Mouse (Mus musculus): ENCODE results near the gene Fyn.

DNA sequence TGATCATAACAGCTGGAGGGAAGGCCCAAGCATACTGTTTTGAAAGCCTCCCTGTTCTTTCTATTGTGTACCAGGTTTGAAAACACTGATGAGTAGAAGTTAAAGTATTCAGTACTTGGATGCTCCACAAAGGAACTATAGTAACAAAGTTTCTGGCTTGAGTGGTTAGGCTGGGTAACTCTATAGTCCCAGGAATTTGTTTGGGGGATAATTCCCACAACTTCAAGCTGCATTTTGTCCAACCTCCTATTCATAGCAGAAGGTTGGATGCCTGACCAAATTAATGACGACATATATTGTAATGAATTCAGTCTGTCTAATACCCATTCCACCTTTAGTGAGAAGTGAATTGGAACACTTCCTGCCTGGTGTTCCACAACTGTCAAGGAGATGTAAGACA, 22.7 kb upstream of the Fyn start:
- TF ChIP-seq HCFC1 (IDR thresholded peaks at IDR 0.05; ENCODE audit: low read depth, low read length), result no peak
- TF ChIP-seq CTCF (conservative IDR thresholded peaks at IDR 0.05 in 1 of 2, IDR thresholded peaks at IDR 0.05 in 1 of 2; ENCODE audit: low read depth in 2 of 2, low read length in 2 of 2), result no peak
- no peak for TF ChIP-seq KAT2A (IDR thresholded peaks at IDR 0.05; ENCODE audit: insufficient replicate concordance, low read length)
- TF ChIP-seq E2F4 (IDR thresholded peaks at IDR 0.05; ENCODE audit: insufficient replicate concordance, low read depth, low read length), result no peak
- no peak for TF ChIP-seq JUN (IDR thresholded peaks at IDR 0.05; ENCODE audit: insufficient read depth, low read depth, low read length)
